Mouse (Mus musculus): ENCODE results near the gene Ascl1. TPM values are rescaled to one million over a fixed set of nuclear protein-coding genes. Genes with fewer than 3 reads are reported as not detected.

The Ascl1 gene
- not detected in 2 replicates for polyA plus RNA-seq (2011; ENCODE audit: insufficient read length, low read depth, missing spikeins)

DNA sequence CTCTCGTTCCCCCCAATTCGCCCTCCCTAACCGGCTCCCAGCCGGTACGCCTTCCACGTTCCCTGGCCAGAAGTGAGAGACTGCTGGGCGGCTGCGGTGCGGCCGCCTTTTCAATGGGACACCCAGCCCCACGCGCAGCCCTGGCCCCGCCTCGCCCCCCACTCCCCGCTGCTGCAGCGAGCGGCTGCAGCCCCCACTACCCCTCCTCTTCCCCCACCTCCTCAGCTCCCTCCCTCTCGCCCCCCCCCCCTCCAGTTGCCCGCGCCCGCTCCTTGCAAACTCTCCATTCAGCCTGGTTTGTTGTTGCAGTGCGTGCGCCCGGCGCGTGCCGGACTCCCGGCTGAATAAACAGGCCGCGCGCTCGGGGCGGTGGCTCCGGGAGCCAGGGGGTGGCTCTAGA, at the start of gene Ascl1:
Gene Ascl1 (minus strand): TSS at position 85 of the 400 bp plus-strand sequence.
- Histone ChIP-seq H3K4me3 (ENCODE audit: insufficient read depth, low read length) (peak within 1 kb of the TSS; percentile 55), H3K4me1 (ENCODE audit: control insufficient read depth, insufficient read depth, low read length) (no peaks in the 10 kb centered on the region), H3K27ac (ENCODE audit: insufficient read depth, low read length) (no peak within 1 kb of the TSS)
- TF ChIP-seq CTCF (IDR thresholded peaks at IDR 0.05; ENCODE audit: borderline replicate concordance, insufficient read depth, low read length) (no peak), POLR2A (IDR thresholded peaks at IDR 0.05; ENCODE audit: low read depth, low read length) (no peak)

- H3K4me3 ChIP-seq (ENCODE audit: insufficient read depth, low read length): no peak overlapping the region
- TF ChIP-seq CTCF (IDR thresholded peaks at IDR 0.05; ENCODE audit: borderline replicate concordance, insufficient read depth, low read length) (no peak), POLR2A (IDR thresholded peaks at IDR 0.05; ENCODE audit: low read depth, low read length) (no peak)
- H3K4me1 ChIP-seq (ENCODE audit: control insufficient read depth, insufficient read depth, low read length): no peaks in the 10 kb centered on the region
- no peak overlapping the region for H3K27ac ChIP-seq (ENCODE audit: insufficient read depth, low read length)
Observed at GRCm38 (mm10) chr10:87534172-87534571, 40.7 kb upstream of the Ascl1 start.

GRCm38 (mm10) chr10:87521646-87522045, 28.2 kb upstream of the Ascl1 start, which contains the start of gene Pah:
TSS of gene Pah (plus strand) at chr10:87521795.
- TF ChIP-seq CTCF (IDR thresholded peaks at IDR 0.05; ENCODE audit: borderline replicate concordance, insufficient read depth, low read length) (no peak), POLR2A (IDR thresholded peaks at IDR 0.05; ENCODE audit: low read depth, low read length) (no peak)
- Histone ChIP-seq H3K4me3 (ENCODE audit: insufficient read depth, low read length) (no peak within 1 kb of the TSS), H3K27ac (ENCODE audit: insufficient read depth, low read length) (no peak within 1 kb of the TSS), H3K4me1 (ENCODE audit: control insufficient read depth, insufficient read depth, low read length) (no peaks in the 10 kb centered on the region)

DNA sequence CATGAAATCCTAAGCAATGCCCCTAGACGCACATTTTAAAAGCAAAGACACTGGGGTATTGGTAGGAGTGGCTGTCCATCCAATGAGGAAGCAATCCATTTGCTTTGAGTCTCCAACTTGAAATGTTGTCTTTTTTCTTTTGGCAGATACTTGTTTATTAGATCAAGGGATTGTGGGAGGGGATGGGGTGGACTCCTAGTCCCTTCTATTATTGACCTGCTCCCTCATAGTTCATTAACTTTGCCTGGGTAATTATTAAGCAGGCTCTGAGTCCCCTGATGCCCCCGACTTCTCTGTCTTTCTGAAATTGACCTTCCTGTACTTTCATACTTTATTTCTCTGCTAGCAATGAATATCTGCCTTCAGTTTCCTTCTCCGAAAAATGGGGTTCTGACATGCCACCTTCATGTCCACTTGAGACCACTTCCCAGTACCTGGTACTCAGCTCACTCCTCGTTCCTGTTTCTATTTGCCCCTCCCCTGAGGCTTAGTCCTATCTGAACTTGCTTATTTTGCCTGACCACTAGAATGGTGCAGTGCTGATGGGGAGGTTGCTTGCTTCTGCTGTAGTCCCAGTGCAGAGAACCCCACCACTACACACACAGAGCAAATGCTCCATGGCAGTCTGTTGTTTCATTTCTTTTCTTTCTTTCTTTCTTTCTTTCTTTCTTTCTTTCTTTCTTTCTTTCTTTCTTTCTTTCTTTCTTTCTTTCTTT, 27.1 kb upstream of the Ascl1 start:
- no peak overlapping the region for H3K27ac ChIP-seq (ENCODE audit: insufficient read depth, low read length)
- no peak overlapping the region for H3K4me3 ChIP-seq (ENCODE audit: insufficient read depth, low read length)
- no peaks in the 10 kb centered on the region for H3K4me1 ChIP-seq (ENCODE audit: control insufficient read depth, insufficient read depth, low read length)
- TF ChIP-seq CTCF (IDR thresholded peaks at IDR 0.05; ENCODE audit: borderline replicate concordance, insufficient read depth, low read length) (no peak), POLR2A (IDR thresholded peaks at IDR 0.05; ENCODE audit: low read depth, low read length) (no peak)

- TF ChIP-seq POLR2A (IDR thresholded peaks at IDR 0.05; ENCODE audit: low read depth, low read length): no peak
- no peak for TF ChIP-seq CTCF (IDR thresholded peaks at IDR 0.05; ENCODE audit: borderline replicate concordance, insufficient read depth, low read length)
Observed at GRCm38 (mm10) chr10:87518585-87518984, 25.1 kb upstream of the Ascl1 start.

GRCm38 (mm10) chr10:87513052-87513451, 19.6 kb upstream of the Ascl1 start:
- no peak overlapping the region for H3K4me3 ChIP-seq (ENCODE audit: insufficient read depth, low read length)

More at GRCm38 (mm10) chr10:87518585-87518984, 25.1 kb upstream of the Ascl1 start:
- no peak overlapping the region for H3K27ac ChIP-seq (ENCODE audit: insufficient read depth, low read length)
- no peak overlapping the region for H3K4me3 ChIP-seq (ENCODE audit: insufficient read depth, low read length)
- no peaks in the 10 kb centered on the region for H3K4me1 ChIP-seq (ENCODE audit: control insufficient read depth, insufficient read depth, low read length)

GRCm38 (mm10) chr10:87508581-87508980, 15.1 kb upstream of the Ascl1 start:
- no peak overlapping the region for H3K4me3 ChIP-seq (ENCODE audit: insufficient read depth, low read length)
- TF ChIP-seq CTCF (IDR thresholded peaks at IDR 0.05; ENCODE audit: borderline replicate concordance, insufficient read depth, low read length) (no peak), POLR2A (IDR thresholded peaks at IDR 0.05; ENCODE audit: low read depth, low read length) (no peak)
- no peaks in the 10 kb centered on the region for H3K4me1 ChIP-seq (ENCODE audit: control insufficient read depth, insufficient read depth, low read length)
- no peak overlapping the region for H3K27ac ChIP-seq (ENCODE audit: insufficient read depth, low read length)

More at GRCm38 (mm10) chr10:87513052-87513451, 19.6 kb upstream of the Ascl1 start:
- TF ChIP-seq CTCF (IDR thresholded peaks at IDR 0.05; ENCODE audit: borderline replicate concordance, insufficient read depth, low read length): no peak
- Histone ChIP-seq H3K27ac (ENCODE audit: insufficient read depth, low read length) (no peak overlapping the region), H3K4me1 (ENCODE audit: control insufficient read depth, insufficient read depth, low read length) (no peaks in the 10 kb centered on the region)

GRCm38 (mm10) chr10:87503946-87504345, 10.5 kb upstream of the Ascl1 start:
- TF ChIP-seq POLR2A (IDR thresholded peaks at IDR 0.05; ENCODE audit: low read depth, low read length) (no peak), CTCF (IDR thresholded peaks at IDR 0.05; ENCODE audit: borderline replicate concordance, insufficient read depth, low read length) (peak; percentile 66; the same call in 1 of the 2 replicates)
- H3K27ac ChIP-seq (ENCODE audit: insufficient read depth, low read length): no peak overlapping the region
- no peak overlapping the region for H3K4me3 ChIP-seq (ENCODE audit: insufficient read depth, low read length)
- no peaks in the 10 kb centered on the region for H3K4me1 ChIP-seq (ENCODE audit: control insufficient read depth, insufficient read depth, low read length)

GRCm38 (mm10) chr10:87502283-87502682, 8.8 kb upstream of the Ascl1 start:
- TF ChIP-seq POLR2A (IDR thresholded peaks at IDR 0.05; ENCODE audit: low read depth, low read length) (no peak), CTCF (IDR thresholded peaks at IDR 0.05; ENCODE audit: borderline replicate concordance, insufficient read depth, low read length) (peak; percentile 30; the same call in 1 of the 2 replicates)
- no peak overlapping the region for H3K27ac ChIP-seq (ENCODE audit: insufficient read depth, low read length)
- H3K4me3 ChIP-seq (ENCODE audit: insufficient read depth, low read length): no peak overlapping the region
- no peaks in the 10 kb centered on the region for H3K4me1 ChIP-seq (ENCODE audit: control insufficient read depth, insufficient read depth, low read length)

DNA sequence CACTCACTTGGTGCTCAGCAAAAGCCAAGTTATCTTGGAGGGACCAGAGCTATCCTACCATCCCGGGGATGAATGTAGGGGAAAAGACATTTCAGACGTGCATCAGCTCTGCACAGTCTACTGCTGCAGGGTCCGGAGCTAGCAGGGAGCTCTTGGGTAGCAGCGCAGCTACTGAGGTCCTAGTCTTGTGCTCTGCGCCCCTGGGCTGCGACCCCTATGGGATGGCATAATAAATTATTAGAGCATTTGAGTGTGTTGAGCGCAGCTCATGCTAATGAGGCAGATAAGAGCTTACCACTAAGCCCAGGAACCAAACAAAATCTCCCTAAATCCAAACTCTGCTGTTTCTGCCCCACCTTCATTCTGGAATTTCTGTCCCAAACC, 8.2 kb upstream of the Ascl1 start:
- no peak overlapping the region for H3K27ac ChIP-seq (ENCODE audit: insufficient read depth, low read length)
- no peak overlapping the region for H3K4me3 ChIP-seq (ENCODE audit: insufficient read depth, low read length)
- H3K4me1 ChIP-seq (ENCODE audit: control insufficient read depth, insufficient read depth, low read length): no peaks in the 10 kb centered on the region
- no peak for TF ChIP-seq POLR2A (IDR thresholded peaks at IDR 0.05; ENCODE audit: low read depth, low read length)
- no peak for TF ChIP-seq CTCF (IDR thresholded peaks at IDR 0.05; ENCODE audit: borderline replicate concordance, insufficient read depth, low read length)

Measured in embryonic fibroblast, embryonic 13.5 days (primary cell).